Mouse (Mus musculus) T-helper 1 cell (primary cell): Measurements from ENCODE around the gene Gm9803.
"Not testable (repeated sequence)": the region's sequence is repeated elsewhere in the genome, so short reads cannot be mapped to it uniquely, and the experiment has no call there.

Experiments used
- in situ Hi-C: fragments of 300-600 bp; cut with MboI, MseI; formaldehyde crosslinking; loops from one replicate; pipeline ENCODE4 v1.15.1; 2025; ENCODE audit warnings: high pct_unique_total_duplicates

Gene Gm9803

DNA sequence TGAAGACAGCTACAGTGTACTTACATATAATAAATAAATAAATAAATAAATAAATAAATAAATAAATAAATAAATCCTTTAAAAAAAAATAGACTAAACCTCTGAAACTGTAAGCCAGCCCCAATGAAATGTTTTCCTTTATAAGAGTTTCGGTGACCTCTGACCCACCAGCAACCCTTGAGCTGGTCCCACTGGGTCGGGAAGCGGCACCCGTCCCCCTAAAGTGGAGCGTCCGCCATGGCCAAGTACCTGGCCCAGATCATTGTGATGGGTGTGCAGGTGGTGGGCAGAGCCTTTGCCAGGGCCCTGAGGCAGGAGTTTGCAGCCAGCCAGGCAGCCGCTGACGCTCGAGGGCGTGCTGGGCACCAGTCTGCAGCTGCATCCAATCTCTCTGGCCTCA, at the start of gene Gm9803:
Gene Gm9803, plus strand, starts transcription at position 154 of the 400 bp plus-strand sequence.
- in situ Hi-C loops: not testable (repeated sequence)

GRCm38 (mm10) chr10:43475376-43475775, 48.5 kb upstream of the Gm9803 start:
- in situ Hi-C loops: loop anchor here (5.0 kb wide), 1 partner anchor 258 kb away; no protein-coding TSS in a partner anchor

DNA sequence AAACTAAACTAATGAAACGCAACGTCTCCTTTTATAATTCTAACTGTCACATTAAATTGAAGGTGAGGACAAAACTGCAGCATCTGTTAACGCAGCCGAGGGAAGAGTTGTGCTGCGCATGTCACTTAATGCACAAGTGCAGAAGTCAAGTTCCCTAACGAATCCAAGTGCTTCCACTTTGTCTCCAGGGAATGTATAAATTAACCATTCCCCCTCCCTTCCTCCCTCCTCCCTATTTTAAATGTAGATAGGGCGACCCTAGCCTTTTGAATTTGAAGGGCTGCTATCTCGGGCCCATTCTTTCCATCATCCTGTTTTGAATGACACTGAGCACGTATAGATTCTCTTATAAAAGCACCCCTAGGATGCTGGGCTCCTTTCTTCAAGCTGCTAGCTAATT, 46.4 kb upstream of the Gm9803 start:
- in situ Hi-C loops: loop anchor here (5.0 kb wide), 1 partner anchor 260 kb away; no protein-coding TSS in a partner anchor

GRCm38 (mm10) chr10:43477865-43478681, 45.8 kb upstream of the Gm9803 start:
- in situ Hi-C loops: loop anchor here (5.0 kb wide), 1 partner anchor 261 kb away; no protein-coding TSS in a partner anchor

DNA sequence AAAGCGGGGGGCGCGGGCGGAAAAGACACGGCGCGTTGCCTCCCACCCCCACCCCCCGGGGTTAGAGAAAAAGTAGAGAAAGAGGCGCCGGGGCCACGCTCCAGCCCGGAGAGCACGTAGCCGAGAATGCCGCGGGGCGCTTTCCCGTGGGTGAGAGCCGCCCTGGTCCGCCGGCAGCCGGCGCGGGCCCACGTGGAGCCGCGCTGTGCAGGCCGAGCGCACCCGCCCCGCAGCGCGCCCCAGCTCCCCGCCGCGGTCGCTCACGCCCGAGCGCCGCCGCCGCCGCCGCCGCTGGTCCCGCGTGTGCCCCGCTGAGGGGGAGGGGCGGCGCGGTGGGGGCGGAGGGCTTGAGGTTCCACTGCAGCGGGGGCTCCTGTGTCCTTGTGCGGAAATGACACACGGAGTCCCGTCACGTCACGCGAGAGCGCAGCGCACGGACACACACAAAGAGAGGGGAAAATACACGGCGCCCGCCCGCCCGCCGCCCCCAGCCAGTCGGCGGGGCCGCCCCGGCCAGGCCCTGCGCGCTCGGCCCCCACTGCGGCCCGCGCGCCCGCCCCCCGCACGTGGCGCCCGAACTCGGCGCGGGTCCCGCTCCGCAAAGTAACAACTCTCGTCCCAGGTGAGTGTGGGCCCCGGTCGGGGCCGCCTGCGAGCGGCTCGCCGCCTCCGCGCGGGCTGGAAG, 45.0 kb upstream of the Gm9803 start, which contains the start of gene Bend3:
Gene Bend3, plus strand, starts transcription at position 81 of the 685 bp plus-strand sequence.
- in situ Hi-C loops: loop anchor here (5.0 kb wide), 1 partner anchor 262 kb away; no protein-coding TSS in a partner anchor

DNA sequence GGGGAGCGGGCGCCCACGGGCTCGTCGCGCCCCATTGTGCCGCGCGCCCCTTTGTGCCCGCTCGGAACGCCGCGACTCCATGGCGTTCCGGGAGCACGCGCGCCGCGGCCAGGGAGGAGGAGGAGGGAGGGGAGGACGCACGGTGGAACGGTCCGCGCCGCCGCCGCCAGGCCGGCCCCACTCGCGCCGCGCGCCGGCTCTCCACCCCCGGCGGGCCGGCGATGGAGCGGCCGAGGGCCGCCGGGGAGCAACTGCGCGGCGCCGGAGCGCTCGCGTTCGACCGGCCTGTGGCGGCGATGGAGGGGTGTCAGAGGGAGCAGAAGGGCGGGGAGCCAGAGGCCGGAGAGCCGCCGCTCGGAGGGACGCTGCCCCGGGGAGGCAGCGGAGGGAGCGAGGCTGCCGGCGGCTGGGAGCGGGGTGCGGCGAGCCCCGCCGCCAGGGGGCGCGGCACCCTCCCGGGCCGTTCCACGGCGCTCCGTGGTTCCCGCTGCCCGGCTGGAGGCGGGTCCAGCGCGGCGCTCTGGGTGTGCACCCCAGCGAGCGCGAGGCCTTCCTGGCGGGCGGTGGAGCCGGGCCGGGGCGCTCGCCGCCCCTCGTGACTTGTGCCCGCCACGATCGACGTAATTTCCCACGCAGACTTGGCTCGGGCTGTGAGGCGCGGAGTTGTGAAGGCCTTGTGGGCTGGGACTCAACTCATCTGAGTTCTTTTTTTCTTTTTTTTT, 44.3 kb upstream of the Gm9803 start:
- in situ Hi-C loops: loop anchor here (5.0 kb wide), 1 partner anchor 262 kb away; no protein-coding TSS in a partner anchor

- in situ Hi-C loops: no loop called here
Observed at GRCm38 (mm10) chr10:43480227-43480849, 43.5 kb upstream of the Gm9803 start.

DNA sequence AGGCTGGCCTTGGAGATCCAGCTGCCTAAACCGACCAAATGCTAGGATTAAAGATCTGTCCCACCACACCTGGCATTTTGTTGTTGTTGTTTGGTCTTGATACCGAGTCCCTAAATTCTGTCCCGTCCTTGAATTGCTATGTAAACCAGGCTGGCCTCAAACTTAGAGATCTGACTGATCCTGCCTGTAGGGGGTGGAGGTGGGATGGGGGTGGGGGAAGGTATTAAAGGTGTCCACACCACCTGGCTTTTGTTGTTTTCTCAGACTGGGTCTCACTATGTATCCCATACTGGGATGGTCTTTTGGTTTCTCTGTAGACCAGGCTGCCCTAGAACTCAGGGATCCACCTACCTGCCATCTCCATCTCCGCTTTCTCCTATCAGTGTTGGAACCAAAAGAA, 42.7 kb upstream of the Gm9803 start:
- in situ Hi-C loops: no loop called here

DNA sequence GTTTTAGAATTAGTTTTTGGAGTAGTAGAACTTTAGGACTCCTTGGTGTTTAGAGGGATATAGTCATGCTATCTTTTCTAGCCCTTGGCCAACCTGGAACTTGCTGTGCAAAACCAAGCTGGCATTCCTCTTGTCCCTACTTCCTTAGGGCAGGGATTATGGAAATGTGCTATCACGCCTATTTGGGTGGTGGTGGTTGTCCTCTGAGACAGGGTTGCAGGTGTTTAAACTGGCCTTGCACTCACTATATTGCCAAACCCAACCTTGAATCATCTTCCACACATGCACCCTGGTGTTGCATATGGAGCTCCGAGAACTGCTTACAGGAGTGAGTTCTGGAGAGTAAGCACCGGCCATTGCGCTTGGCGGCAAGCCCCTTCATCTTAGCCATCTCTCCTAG, 41.9 kb upstream of the Gm9803 start:
- in situ Hi-C loops: no loop called here

- in situ Hi-C loops: no loop called here
Observed at GRCm38 (mm10) chr10:43483426-43483995, 40.4 kb upstream of the Gm9803 start.

GRCm38 (mm10) chr10:43485751-43486268, 38.1 kb upstream of the Gm9803 start:
- in situ Hi-C loops: no loop called here

DNA sequence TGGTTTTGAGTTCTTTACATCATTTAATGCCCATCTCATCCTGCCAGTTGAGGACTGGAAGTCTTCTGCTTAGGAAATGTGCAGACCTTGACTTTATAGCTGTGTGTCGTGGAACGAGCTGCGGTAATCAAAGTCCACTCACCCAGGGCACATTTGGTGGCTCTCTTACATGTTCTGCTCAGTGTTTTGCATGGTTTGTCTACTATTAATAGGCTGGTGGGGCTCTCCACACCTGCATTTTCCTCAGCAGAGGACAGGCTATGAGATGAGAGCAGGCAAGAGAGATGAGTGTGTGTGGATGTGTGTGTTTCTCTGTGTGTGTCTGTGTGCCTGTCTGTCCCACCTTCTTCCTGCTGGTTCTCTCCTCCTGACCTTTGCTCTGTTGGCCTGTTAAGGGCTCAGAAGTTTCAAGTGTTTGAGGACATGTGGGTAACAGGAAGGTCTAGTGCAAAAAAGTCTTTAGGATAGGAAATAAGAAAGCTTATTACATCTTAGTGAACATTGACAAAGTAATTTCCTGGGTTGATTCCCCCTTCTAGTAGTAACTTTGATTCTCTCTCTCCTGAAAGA, 36.4 kb upstream of the Gm9803 start:
- in situ Hi-C loops: no loop called here

GRCm38 (mm10) chr10:43488258-43488657, 35.6 kb upstream of the Gm9803 start:
- in situ Hi-C loops: no loop called here

- in situ Hi-C loops: no loop called here
Observed at GRCm38 (mm10) chr10:43489139-43489538, 34.7 kb upstream of the Gm9803 start.

DNA sequence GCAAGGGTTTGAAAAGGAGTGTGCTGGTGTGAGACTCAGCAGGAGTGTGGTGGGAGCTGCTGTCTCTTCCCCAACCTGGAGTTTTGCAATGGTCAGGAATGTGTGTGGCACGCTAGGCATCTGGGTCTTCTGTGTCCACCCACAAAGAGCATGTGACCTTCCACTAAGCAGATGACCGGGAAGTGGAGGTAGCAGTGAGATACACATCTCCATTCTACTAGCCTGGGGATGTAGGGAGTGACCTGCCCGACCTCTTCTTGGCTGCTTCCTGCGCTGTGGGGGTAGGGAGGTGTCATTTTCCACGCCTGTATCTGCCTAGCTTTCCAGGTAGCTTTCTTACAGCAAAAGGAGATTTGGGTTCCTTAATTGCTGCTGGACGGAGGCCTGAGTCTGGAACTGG, 34.3 kb upstream of the Gm9803 start:
- in situ Hi-C loops: no loop called here

DNA sequence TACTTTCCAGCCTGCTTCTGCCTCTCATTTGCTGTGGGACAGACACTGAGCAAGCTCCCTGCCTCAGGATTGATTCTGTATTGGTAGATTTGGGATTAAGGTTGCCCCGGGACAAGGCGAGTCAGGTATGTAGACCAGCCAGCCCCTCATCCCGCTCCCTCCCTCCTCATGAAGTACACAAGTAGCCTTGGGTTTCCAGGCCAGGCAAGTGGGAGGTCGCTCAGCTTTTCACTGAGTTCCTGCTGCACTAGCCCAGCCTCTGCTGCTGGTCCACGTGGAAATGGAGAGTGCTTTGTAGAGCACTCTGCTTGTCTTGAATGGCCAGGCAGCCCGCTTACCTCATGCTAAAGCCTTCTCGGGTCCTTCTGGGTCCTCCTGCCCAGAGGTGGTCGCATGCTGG, 33.9 kb upstream of the Gm9803 start:
- in situ Hi-C loops: no loop called here

- in situ Hi-C loops: no loop called here
Observed at GRCm38 (mm10) chr10:43490846-43491245, 33.0 kb upstream of the Gm9803 start.

DNA sequence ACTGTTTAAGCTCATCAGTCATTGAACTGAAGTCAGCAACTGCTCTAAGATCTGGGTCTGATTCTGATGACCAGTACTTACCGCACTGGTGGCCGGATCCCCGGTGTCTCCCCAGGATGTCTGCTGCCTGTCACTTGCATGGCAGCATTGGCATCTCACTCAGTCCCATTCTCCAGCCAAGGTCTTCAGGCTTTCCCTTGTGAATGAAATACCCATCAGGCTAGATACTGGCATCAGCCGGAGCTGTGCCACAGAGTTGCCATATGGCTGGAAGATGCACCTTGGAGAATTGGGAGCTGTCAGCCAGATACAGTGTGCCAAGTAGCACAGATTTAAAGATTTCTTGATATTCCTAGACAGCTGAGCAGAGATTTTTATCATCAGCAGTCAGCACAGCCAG, 21.3 kb upstream of the Gm9803 start:
- in situ Hi-C loops: no loop called here

GRCm38 (mm10) chr10:43504291-43504690, 19.6 kb upstream of the Gm9803 start:
- in situ Hi-C loops: no loop called here

DNA sequence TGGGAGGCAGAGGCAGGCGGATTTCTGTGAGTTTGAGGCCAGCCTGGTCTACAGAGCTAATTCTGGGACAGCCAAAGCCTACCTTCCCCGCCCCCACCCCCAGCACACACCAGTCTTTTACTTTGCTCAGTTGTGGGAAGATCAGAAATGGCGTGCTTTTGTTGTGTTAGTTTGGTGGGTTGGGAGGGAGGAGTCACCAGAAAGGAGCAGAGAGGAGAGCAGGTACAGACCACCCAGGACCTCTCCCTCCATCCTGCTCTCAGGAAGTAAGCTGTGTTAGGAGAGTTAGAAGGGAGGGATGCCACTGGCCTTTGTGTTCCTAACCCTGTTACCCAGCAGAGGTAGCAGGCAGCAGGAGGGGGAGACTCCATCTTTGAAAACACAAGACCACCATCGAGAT, 16.8 kb upstream of the Gm9803 start:
- in situ Hi-C loops: no loop called here

DNA sequence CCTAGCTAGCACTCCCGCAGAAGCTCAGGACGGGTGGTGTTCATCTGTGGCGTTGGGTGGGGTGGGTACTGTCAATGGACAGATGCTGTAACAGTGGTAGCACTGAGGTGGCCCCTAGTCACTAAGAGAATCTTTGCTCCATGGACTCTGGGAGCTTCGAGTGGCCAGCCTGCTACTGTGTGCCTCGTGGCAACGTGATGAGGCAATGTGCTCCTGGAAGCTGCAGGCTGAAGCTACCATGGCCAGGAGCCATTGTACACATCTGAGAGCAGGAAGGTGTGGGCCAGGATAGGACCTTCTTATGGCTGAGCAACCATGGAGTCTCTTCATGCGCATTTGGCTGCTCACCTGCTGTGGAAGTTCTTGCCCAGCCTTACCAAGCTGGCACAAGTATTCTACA, 14.7 kb upstream of the Gm9803 start:
- in situ Hi-C loops: no loop called here
